Mouse (Mus musculus): Measurements from ENCODE around the gene Qprt.

The Qprt gene

DNA sequence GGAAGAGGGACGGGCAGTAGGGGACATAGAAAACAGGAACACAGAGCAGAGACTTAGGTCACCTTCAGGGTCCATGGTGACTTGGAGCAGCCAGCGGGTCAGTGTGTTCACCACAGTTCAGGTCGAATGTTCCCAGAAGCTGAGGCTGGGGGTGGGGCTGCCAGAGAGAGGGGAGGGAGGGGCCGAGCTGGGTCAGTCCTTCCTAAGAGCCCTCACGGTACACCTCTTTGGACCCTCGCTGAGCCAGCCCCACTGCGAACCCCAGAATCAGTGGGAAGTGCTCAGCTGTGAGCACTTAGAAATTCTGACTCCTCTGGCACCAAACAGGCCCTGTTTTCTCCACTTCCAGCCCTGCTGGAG is at the start of gene Qprt:
Qprt (minus strand) TSS at position 316 of the 360 bp plus-strand sequence.
- peak; percentile 63 for DNase-seq

DNA sequence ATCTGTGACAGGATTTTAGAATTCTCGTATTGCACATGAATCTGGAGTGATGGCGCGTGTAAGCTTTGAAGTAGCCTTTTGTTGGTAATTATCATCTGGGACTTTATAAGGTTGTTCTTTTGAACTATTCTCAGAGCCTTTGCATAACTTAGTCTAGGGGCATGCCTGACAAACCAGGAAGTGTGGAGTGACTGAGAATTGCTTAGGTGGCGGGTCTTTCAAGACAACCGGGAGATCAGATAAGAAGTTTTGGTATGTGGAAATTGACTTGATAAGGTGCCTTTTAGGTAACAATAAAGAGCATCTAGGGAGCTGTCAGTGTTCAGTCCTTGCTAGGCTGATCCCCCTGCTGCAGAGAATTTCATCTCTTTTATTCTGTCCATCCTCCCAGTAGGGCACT is 44.5 kb upstream of the Qprt start:
- DNase-seq: no peak

DNA sequence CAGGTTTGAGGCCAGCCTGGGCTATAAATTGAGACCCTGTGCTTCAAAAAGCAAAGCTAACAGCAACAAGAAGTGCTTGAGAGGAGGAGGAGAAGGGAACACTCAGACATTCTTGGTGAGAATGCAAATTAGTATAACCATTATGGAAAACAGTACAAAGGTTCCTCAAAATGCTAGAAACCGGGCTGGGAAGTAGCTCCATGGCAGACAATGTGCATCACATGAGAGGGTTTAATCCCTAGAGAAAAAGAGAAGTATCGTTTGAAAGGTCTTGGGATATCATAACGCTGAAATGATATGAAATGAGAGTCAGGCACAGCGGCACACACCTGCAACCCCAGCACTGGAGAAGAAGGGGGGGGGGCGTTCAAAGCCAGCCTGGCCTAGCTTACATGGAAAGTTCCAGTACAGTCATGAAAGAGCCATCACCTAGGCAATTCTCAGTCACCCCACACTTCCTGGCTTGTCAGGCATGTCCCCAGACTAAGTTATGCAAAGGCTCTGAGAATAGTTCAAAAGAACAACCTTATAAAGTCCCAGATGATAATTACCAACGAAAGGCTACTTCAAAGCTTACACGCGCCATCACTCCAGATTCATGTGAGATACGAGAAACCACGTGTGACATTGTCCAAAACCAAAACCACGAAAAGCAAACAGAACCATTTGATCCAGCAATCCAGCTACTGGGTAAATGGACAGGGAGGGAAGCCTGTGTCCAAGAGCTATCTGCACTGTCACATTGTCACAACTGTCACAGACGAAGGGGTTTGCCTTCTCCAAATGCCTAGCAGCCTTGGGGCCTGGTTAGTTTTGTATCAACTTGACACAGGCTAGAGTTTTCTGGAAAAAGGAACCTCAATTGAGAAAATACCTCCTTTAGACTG is 43.8 kb upstream of the Qprt start:
- no peak for DNase-seq

DNA sequence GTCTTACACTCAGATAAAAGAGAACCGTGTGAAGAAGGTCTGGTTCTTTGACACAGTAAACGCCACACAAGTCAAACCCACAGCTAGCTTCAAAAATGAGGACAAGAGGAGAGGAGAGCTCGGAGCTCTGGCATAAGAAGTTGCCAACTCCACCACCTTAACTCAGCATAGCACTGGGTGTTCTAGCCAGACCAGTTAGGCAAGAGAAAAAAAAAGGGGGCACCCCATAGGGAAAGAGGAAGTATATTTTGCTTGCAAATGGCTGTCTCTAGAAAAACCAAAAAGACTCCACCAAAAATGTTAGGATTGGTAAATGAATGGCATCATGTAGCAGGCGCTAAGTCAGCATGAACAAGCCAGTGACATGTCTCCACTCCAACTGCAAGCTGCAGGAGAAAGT is 42.0 kb upstream of the Qprt start:
- DNase-seq: no peak

DNA sequence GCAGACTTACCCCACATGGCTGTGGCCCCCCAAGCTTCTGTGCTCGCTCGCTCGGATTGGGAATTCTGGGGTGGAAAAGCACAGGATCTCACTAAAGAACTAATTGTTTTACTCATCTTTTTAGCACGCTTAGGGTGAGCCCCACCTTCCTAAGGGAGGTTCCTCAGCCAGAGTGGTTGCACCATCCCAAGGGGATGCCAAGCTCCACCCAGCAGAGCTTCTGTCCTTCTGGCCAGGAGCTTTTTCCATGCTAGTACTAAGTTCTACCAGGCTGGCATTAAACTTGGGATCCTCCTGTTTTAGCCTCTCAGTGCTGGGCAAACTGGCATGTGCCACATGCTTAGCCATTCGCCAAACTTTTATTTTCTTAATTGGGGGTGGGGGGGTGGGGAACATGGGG is 40.5 kb upstream of the Qprt start:
- DNase-seq: no peak

DNA sequence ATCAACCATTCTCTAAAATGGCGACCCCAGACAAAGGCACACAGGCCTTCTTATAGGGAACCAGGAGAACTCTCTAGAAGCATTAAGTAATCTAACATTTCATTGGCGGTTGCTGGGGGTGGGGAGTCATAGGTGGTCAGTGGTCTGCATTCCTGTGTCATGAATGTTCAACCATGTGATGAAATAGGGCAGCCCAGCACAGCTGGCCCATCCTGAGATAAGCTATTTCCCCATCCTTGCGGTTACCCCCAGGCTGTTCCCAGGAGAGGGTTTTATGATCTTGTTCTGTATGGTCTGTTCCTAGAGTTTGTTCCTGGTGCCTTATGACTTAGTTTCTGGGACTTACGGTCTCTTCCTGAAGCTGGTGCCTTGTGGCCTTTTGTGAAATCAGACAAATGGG is 35.5 kb upstream of the Qprt start:
- DNase-seq: no peak

DNA sequence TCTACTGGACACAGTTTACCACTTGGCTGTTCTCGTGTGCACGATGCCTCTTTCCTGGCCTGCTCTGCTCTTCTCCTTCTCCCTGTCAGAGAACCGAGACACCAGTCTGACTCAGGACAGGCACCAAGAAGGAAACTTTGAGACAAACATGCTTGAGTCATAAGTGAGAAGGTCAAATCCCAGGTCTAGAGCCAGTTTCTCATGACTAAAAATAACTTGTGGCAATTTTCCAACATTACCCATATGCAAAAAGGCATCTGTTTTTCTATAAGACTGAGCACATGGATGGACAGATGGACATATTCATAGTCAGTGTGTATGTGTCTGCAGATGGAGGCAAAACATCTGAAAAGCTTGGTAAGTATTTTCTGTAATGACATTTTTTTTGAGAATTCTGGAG is 31.5 kb upstream of the Qprt start:
- DNase-seq: no peak

DNA sequence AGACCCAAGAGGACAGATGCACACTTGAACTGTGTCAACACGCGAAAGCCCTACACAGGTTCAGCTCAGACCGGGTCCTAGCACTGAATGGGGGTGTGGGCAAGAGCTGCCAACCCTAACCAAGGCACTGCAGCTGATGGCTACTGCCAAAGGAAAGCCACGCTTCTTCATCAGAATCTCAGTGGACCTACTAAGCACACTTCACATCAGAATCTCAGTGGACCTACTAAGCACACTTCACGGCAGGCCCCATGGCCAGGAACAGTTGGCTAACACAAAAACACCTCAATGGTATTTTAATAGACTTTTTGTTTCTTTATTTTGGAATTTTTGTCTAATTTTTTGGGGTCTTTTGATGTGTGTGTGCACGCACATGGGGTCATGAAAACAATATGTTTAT is 30.4 kb upstream of the Qprt start:
- no peak for DNase-seq

DNA sequence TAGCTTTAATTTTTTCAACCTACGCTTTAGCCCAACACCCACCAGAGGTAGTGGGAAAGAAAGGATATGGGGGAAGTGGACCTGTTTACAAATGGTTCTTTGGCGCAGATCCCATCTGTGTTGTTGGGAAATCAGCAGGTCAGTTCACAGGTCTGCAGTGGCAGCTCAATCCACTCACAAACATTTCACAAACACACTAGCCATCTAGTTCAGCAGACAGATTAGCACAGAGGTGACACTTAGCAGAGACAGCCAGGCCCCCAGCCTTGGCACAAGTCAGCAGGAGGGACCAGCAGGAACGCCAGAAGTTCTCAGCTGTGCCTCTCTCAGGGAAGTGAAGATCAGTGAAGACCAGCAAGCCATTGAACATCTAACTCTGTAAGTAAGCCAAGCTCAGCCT is 25.9 kb upstream of the Qprt start:
- no peak for DNase-seq

DNA sequence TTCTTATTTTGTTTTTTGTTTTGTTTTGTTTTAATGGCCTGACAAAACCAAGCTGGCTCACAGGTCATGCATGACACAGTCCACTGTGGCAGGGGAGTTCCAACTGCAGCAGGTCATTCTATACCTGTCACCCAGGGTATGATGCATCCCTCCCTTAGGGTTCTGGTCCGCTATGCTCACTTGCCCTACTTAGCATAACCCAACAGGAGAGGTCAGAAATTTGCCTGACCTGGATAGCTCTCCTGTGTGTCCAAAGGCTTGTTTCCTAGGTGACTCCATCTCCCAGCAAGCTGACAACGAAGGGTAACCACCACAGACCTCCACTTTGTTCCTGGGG is 24.2 kb upstream of the Qprt start:
- no peak for DNase-seq

DNA sequence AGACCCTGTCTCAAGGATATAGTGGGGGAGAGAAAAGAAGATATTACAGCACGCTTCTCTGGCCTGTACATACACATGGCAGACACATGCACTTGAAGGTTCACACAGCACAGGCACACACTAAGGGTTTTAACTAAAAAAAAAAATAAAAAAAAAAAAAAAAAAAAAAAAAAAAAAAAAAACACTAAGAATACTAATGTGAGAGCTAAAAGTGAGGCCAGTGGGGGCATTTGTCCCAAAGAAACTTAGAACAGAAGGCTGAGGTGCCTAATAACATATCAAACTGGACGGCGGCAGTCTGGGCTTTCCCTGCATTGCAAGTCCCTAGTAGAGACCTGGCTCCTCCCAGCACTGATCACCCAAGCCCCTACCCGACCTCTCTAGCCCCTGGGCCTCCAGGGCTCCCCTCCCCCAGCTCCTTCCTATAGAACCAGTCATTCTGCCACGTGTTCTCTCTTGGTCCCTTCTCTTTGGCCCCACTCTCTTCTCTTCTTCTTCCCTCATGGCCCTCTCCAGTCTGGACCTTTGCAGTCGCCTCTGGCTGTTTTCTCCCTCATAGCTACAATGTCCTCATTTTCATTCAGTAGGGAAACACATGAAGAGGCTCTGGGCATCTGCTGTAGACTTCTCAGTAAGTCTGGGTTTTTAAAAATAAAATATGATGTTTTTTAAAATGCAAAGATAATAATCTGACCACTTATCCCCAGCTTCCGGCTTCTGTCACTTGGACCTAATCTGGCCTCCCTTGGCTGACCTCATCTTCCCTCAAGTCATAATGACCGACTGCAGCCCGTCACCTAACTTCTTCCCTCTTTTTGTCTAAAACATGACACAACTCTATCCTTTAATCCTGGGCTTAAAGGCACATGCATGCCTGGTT is 23.6 kb upstream of the Qprt start:
- DNase-seq: no peak

DNA sequence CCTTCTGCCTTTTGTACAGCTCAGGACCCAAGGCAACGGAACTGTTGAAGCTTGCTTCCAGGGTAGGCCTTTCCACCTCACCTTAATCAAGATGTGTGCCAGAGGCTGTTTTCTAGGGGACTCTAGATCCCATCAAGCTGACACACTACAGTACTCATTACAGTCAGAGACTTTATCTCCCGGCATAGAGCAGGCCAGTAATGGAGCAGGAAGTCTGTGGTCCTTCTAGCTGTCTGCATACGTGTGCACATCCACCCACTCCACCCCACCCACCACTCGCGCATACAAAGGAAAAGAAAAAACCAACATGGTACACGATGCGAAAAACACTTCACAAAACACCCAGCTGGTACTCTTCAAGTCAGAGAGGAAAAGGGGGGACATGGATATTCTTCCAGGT is 22.4 kb upstream of the Qprt start:
- no peak for DNase-seq

DNA sequence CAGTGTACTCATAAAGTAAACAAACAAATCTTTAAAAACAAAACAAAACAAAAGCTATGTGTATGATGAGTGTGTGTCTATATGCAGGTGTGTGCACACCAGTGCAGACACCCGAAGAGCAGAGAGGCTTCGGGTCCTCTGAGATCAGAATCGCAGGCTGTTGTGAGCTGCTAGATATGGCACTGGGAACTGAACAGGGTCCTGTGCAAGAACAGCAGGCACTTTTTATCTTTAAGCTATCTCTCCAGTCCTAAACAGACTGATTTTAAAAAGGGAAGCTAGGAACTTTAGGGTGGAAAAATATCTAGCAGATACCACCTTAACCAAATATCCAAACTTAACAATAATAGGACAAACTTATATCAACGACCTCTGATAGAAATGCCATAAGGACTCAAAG is 20.6 kb upstream of the Qprt start:
- no peak for DNase-seq

DNA sequence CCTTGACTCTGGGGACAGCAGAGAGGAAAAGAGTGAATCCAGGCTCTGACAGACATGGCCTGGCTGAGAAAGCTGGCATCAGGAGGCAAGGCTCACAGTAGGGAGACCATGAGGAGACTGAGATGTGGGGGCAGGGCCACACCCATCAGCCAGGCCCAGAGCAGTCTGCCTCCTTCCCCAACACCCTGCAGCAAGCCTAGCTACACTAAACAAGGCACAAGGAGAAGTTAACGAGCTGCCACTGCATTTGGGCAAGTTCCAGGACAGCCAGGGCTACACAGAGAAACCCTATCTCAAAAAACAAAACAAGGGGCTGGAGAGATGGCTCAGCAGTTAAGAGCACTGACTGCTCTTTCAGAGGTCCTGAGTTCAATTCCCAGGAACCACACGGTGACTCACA is 20.2 kb upstream of the Qprt start:
- no peak for DNase-seq

DNA sequence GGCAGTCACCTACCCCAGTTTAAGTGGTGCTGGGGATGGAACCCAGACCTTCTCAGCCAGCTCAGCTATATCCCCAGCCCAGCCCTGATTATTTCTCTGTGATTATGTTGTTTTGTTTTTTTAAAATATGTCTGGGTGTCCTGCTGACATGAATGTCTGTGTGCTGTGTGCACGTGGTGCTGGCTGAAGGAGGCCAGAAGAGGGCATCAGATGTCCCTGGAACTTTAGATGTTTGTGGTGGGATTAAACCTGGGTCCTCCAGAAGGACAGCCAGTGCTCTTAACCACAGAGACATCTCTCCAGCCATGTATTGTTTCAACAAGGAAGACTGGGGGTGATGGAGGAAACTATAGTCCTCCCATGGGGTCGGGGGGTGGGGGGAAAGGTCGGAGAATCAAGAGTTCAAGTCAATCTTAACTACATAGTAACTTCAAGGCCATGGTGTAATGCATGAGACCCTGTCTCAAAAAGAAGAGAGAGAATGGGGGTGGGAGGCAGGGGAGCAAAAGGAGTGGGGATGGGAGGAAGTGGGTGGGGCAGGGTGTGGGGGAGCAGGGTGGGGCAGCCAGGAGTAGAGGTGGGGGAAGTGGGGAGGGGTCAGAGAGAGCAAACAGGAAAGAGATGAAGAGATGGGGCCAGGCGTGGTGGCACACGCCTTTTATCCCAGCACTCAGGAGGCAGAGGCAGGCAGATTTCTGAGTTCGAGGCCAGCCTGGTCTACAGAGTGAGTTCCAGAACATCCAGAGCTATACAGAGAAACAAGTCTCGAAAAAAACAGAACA is 18.8 kb upstream of the Qprt start:
- DNase-seq: no peak

DNA sequence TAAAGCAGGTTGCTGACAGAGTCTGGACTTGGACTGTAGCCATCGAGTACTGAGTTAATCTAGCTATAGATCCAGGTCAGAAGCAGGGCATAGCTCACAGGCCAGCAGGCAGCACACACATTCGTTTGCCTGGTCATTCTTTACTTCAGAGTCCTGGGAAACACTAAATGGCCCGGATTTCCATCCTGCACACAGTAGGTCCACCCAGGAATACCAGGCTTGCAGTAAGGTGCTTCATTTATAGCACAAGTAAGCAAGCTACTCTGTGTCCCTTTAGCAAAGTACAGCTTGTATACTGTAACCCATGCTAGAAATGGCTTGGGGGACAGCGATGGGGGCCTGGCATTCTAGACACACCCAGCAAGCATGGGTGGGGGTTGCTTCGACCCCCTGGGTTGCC is 17.5 kb upstream of the Qprt start:
- DNase-seq: no peak

DNA sequence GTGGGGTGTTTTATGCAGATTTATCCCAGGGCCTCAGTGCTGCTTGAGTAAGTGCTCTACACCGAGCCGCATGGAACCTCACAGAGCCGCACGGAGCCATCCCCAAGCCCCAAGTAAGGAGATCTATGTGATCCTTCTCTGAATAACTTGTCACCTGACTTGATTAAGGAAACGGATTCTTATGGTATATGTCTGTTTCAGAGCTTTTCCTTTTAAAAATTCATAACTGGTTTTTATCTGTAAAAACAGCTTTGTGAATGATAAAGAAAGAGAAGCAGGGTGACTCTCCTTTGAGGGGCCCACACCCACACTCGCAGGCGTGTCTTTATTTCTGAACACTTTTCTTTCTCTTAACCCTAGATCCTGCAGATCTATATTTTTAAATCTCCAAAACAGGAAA is 17.1 kb upstream of the Qprt start:
- no peak for DNase-seq

DNA sequence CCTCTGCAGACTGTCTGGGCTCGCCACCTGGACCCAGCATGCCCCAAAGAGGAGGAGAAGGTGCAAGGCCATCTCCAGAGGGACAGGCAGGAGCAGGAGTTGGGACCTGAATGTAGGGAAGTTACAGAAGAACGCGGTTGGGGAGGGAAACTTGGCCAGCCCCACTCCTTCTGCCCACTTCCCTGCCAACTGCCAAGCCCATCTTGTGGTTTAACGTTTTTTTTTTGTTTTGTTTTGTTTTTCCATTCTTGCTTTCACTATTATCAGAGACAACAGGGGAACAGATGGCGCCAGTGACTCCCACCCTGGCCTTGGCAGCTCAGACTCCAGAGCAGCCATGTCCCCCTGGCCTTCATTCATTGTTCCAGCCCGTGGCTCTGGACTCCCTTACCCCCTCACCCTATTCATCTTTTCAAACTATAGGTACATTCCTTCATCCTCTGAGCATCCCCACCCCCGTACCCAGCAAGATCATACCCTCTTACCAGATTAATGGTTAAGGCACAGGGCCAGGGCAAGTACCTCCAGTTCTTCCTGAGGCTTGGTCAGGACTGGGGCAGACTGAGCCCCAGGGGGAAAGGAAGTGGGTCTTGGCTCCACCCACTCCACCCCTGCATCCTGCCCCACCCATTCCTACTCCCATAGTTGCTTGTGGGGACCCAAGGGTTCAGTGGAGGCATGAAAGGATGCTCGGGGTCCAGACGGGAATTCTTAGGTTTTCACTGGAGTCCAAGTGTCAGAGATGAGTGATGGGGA is 15.4 kb upstream of the Qprt start, which contains the start of gene Spn:
Spn (minus strand) TSS at position 562 of the 756 bp plus-strand sequence.
- no peak for DNase-seq

DNA sequence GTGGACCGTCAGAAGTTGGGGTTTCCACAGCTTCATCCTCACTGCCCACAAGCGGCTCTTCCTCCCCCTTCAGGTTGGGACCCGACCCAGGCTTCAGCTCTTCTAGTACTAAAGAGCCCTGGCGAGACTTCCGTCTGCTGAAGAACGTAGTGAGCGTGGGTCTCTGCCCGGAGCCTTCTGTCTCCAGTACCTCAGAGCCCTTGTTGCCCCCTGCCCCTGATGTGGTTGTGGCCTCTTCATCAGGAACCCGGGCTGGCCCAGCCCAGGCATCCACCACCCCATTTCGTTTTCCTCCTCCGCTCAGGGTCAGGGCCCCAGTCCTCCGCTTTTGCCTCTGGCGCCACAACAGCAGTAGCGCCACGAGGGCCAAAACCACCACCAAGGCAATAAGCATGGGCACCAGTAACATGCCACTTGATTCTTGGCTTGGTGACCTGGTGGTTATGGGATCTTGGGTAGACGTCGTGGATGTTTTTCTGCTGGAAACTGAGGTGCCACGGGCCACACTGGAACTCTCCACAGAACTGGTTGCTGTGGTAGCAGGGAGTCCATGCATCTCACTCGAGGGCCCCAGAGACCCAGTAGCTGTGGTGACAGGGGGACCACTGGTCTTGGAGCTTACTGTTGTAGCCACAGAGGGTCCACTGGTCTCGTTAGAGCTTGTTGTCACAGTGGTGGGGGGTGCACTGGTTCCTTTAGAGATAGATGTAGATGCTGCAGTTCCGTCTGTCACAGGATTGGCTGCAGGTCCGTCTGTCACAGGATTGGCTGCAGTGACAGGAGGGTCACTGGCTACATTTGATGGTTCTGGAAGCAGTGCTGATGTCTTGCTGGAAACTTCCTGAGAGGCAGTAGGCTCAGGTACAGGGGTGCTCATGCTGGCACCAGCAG is 14.4 kb upstream of the Qprt start:
- DNase-seq: no peak

DNA sequence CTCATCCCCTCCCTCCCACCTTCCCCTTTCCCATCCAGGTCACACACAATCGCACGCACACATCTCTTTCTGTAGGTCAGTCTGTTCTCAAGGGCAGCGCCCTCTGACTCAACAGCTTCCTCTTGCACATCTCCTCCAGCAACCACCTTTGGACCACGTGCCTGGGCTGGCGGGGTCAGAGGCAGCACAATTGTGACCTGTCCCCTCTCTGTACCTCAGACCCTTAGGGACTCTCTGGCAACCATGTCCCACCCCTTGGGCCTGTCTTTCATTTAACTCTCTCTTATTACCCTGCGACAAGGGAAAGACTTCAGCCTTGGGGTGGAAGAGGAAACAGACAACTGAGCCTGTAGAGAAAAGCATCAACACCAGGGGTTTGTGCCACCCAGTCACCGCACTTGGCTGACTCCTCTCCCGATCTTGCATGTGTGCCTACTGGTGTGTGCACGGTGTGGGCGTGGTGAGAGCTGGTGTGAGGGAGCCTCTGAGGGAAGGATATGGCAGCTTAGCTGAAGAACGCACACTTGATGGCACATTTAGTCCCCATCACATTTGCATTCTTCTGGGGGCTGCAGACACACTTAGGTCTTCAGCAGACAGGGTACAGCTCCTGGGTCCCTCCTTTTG is 12.9 kb upstream of the Qprt start:
- DNase-seq: no peak

DNA sequence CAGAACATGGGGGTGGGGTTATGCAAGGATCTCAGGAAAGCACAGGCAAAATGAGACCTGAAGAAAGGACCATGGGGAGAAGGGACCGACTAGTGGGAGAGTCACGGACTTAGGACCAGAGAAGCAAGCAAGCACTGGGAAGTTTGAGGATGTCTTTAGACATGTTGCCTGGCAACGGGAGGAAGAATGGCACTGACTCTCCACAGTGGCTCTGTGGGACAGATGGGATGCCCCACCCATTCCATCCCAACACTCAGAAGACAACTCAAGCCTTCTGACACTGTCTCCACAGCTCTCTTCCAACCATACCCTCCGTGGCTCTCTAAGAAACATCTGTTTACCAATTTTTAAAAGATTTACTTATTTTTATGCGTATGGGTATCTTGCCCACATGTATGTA is 11.1 kb upstream of the Qprt start:
- no peak for DNase-seq

Data from kidney, adult 9 months (tissue).